Mouse (Mus musculus) E14TG2a.4 (cell line): ENCODE results near the gene Ripor3.

Experiments used
- CTCF ChIP-seq: conservative IDR thresholded peaks from 2 replicates; pipeline ENCODE4 v1.5.1; 2014; ENCODE audit warnings: low read length
- NANOG ChIP-seq: IDR thresholded peaks from 2 replicates; pipeline ENCODE4 v1.6.1; 2014; ENCODE audit warnings: borderline replicate concordance, low read length, mixed read lengths

DNA sequence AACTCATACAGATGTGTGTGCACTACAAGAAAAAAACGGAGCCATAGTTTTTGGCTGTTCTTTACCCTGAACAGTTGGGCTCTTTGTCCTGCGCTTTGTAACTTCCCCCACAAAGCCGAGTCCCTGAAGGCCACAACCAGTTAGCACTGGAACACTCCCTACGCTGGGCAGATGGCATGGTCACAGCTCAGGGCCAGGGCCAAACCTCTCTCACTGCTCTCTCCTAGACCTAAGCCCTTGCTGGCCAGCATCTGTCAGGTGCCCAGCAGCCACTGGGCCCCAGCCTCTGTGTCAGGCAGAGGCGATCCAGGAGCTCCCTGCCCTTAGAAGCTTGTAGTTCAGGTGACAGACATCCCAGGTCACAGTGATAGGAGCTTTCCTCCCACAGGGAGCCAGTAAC, 65.0 kb downstream of the Ripor3 start:
- TF ChIP-seq CTCF (no peak), NANOG (no peak)
